Mouse (Mus musculus): Measurements from ENCODE around the gene Nlrp2. TPM values are rescaled to one million over a fixed set of nuclear protein-coding genes. Genes with fewer than 3 reads are reported as not detected.

The Nlrp2 gene
- total RNA-seq (2021) = not detected

DNA sequence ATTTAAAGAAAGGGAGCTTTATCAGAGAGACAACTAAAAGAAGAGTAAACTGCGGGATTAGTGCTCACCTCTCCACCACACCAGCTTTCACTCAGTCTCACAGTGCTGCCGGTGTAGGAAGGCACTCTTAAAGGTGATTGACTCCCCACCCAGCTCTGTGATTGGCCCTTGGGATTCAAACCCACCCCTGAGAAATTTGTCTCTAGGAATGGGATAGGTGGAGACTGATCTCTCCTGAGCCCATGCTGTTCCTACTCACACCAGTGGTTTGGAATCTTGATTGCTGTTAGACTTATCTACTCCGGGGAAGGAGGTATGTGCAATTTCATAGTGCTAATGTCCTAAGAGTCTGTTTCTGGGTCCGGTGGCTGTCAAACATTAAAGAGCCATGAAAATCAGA lies at the start of gene Nlrp2:
TSS of gene Nlrp2 (minus strand) at position 101 of the 400 bp plus-strand sequence.
- DNase-seq = no peak
- intact Hi-C loops (cut with DNase I) = no loop called here

DNA sequence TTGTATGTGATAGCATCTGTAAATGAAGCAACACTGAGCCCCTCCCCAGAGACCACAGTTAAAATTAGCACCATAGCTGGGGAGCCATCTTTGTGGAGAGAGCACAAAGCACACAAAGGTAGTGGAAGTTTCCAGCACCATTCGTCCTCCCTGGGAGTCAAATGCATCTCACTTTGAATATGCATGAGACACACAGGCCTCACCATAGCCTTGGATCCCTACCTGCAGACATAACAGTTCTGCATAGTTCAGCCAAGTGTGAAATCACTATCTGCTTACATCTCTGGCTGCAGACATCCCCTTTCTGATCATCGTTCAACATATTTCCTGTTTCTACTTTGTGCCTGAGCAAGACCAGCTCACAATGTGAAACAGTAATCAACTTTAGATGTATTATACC lies 15.9 kb upstream of the Nlrp2 start:
- intact Hi-C loops (cut with DNase I) = loop anchor here (1.0 kb wide), 1 partner anchor 31 kb away; no protein-coding TSS in a partner anchor
- no peak for DNase-seq

DNA sequence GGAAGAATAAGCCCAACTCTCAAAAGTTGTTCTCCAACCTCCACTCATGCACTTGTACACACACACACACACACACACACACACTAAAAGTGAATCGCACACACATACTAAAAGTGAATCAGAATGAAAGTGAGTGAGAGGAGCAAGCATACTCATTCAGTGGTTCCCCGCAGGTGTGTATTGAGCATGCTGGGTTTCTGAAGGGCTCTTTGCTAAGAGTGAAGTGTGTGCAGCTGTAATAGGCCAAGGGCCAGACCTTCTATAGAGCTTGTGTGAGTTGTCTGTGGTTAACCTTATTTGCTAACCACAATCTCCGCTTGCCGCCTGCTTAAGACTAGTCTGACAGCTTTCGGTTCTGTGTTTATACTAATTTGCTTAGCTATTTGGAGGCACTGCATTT lies 12.8 kb upstream of the Nlrp2 start:
- DNase-seq = no peak
- intact Hi-C loops (cut with DNase I) = no loop called here

DNA sequence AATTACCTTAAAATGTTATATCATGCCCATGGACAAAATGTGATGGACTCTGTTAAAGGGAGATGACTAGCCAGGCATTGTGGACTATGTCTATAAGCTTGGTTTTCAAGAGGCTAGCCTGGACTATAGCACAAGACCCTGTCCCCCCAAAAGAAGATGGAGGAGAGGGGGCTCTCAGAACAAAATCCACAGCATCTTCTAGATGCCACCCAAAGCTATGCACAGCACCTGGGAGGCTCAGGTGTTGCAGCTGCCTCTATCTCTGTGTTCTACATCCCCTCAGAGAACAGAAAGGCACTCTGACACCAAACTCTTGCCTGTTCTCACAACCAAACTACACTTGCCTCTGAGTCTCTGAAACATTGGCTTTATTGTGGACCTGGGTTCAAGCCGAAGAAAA lies 598 bp downstream of the Nlrp2 start, which contains the start of gene Gm5065:
TSS of gene Gm5065 (plus strand) at position 301 of the 400 bp plus-strand sequence.
- DNase-seq = no peak
- intact Hi-C loops (cut with DNase I) = no loop called here

DNA sequence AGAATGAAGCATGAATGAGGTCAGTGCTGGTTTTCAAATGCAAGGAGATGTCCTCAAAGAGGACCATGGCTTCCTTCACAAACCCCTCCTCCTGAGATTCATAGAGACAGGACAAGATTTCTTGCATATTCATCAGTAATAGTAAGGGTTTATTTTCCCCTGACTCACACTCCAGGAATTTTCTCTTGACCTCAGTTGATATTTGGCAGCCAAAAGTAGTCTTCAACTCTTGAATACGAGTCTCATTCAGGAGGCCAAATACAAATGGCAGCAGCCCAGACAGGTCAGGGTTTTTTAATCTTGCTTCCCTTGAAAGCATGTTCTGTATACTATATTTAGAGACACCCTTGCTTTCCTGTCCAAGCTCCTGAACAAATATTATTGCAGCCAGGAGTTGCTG lies 23.3 kb downstream of the Nlrp2 start:
- intact Hi-C loops (cut with DNase I) = no loop called here
- no peak for DNase-seq

DNA sequence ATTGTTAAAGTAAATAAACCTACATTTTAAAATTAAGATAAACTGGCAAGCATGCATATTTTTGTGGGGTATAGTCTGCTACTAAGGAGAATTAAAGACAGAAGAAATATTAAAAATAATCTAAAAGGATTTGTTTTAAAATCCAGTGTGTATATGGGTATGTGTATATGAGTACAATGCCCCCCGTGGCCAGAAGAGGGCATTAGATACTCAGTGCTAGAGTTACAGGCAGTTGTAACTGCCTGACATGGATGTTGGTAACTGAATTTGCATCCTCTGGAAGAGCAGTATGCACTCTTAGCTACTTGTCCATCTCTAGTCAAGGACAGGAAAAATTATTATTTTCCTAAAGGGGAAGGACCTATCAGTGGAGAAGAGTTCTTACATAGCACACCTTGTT lies 62.6 kb downstream of the Nlrp2 start:
- no peak for DNase-seq
- intact Hi-C loops (cut with DNase I) = no loop called here

DNA sequence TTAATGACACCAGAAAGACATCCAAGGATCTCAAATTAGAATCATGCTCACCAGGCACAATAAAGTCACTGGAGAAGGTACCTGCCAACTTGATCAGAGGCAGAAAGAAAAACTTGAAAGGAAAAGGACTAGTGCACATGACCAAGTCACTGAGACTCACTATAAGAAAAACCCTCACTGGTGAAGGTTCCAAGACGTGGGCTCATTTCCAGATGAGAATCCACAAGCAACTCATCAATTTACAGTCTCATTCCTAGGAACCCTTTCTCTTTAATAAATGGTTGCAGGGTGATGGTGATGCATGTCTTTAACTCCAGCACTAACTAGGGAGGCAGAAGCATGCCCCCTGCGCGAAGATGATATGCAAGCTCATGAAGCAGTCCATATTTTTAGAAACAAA lies 87.8 kb downstream of the Nlrp2 start:
- no peak for DNase-seq
- intact Hi-C loops (cut with DNase I) = no loop called here

Other genes starting within 250 kb of the Nlrp2 start
- gene Rfpl4, start 234.1 kb downstream of the Nlrp2 start, total RNA-seq (2021) = not detected
- 1 to 10 TPM; 4.1 to 4.9 TPM for gene Rasl2-9, start 225.1 kb downstream of the Nlrp2 start, total RNA-seq (2021)
- not detected for gene Vmn1r55, start 201.4 kb downstream of the Nlrp2 start, total RNA-seq (2021)
- not detected for gene Vmn1r56, start 154.3 kb downstream of the Nlrp2 start, total RNA-seq (2021)
- not detected for gene Vmn1r57, start 132.5 kb downstream of the Nlrp2 start, total RNA-seq (2021)
- gene Gm5065, start 498 bp downstream of the Nlrp2 start, total RNA-seq (2021) = not detected
- not detected for gene Vmn1r58, start 62.4 kb upstream of the Nlrp2 start, total RNA-seq (2021)
- not detected for gene Vmn1r59, start 105.7 kb upstream of the Nlrp2 start, total RNA-seq (2021)
- not detected for gene Vmn2r28, start 142.9 kb upstream of the Nlrp2 start, total RNA-seq (2021)
- not detected for gene Vmn1r60, start 196.3 kb upstream of the Nlrp2 start, total RNA-seq (2021)